ENCODE assay signal across 9 mouse cellular contexts in the genomic region with DNA sequence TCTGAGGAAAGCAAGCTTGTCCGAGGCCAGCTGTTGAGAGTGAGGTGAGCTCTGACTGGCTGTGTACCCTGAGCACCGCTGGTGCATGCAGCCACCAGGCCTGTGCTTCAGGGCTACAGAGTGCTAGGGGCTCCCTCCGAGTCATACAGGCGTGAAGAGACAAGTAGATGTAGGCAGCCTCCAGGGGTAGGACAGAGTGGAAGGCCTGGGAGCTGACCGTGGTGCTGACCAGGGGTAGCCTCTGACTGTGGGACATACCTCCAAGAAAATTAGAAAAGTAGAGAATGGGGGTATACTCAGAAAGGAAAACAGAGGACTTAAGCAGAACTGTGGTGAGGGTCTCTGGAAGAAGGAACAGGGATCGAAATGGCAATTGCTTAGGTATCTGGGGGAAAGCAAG.
DNase-seq lines count a peak whose midpoint lies in the region; ATAC-seq and TF ChIP-seq lines count a peak whose summit lies in the region.
"Had no signal": no experiment of that assay in that cellular context is flagged by ENCODE, and none has a peak within 500 bp of the region (broad histone marks: within the 10 kb centered on the region; RNA-seq: fewer than 3 reads in every experiment).

No protein-coding gene starts in this region.

- ATAC-seq in lung, embryonic 14.5 days (ENCODE audit: insufficient read depth) = peak; percentile 68; the same call in 1 of the 2 replicates
- ATAC-seq: forebrain, embryonic 14.5 days had no signal

- no peaks in the 10 kb centered on the region for H3K9me3 ChIP-seq in lung, embryonic 14.5 days (ENCODE audit: low read depth, low read length)

- H3K4me2 ChIP-seq in lung, embryonic 14.5 days = no peak overlapping the region

- 31% methylated on average over 6 of the region's 6 CpGs for WGBS in lung, embryonic 14.5 days

- peak; percentile 84 for DNase-seq in lung, embryonic 14.5 days
- no peak for DNase-seq in lung, postnatal 25 days (ENCODE audit: low spot score)
- peak; percentile 78 for DNase-seq in NIH3T3 (ENCODE audit: low read depth)
- peak; percentile 52 for DNase-seq in embryo, embryonic 9.5 days (ENCODE audit: extremely low spot score)
- peak; percentile 55 for DNase-seq in lung, postnatal 14 days
- DNase-seq in cerebellum, postnatal 10 days = no peak
- no peak for DNase-seq in urinary bladder, postnatal 10 days (ENCODE audit: low spot score)
- DNase-seq in left cerebral cortex, adult 8-10 months (ENCODE audit: low spot score in 2 of 2) = no peak

- H3K36me3 ChIP-seq in lung, embryonic 14.5 days (ENCODE audit: insufficient read depth) = no peaks in the 10 kb centered on the region

- no peak overlapping the region for H3K9ac ChIP-seq in lung, embryonic 14.5 days

- no peak overlapping the region for H3K4me3 ChIP-seq in lung, embryonic 14.5 days (ENCODE audit: low read depth, low read length)

- H3K27me3 ChIP-seq in lung, embryonic 14.5 days (ENCODE audit: insufficient read depth, low read length) = no peaks in the 10 kb centered on the region

- no peak overlapping the region for H3K27ac ChIP-seq in lung, embryonic 14.5 days (ENCODE audit: low read depth)

- TF ChIP-seq CTCF in lung, embryonic 14.5 days (IDR thresholded peaks at IDR 0.05; ENCODE audit: low read depth) = no peak

- H3K4me1 ChIP-seq in lung, embryonic 14.5 days (ENCODE audit: insufficient read depth) = no peaks in the 10 kb centered on the region

Comparison
In these comparisons a context has a peak if more than half of its experiments do, and no peak if none do; other contexts are left out.
1. DNase-seq: peak in lung, embryonic 14.5 days (single experiment), NIH3T3 (single experiment), embryo, embryonic 9.5 days (single experiment) and lung, postnatal 14 days (single experiment); none in lung, postnatal 25 days (single experiment), cerebellum, postnatal 10 days (0 of 2), urinary bladder, postnatal 10 days (single experiment) and left cerebral cortex, adult 8-10 months (0 of 2).